Mouse (Mus musculus) cortical plate, adult 2 months (tissue): ENCODE measurements at regions not wholly inside any gene's neighbourhood (a gene's known extent, or its start where the extent isn't known, plus 50 kb on each side); places are given as distances from the start of the nearest gene placed in this dataset.

Experiments used
- H3K27ac ChIP-seq: fragments of 200-500 bp; 2 replicates; pipeline ENCODE4 v1.5.1; 2012; ENCODE audit warnings: low read length, control low read depth, inconsistent platforms; ENCODE audit not compliant: insufficient read depth
- H3K4me1 ChIP-seq: fragments of 200-500 bp; 2 replicates; pipeline ENCODE4 v1.6.1; 2011; ENCODE audit warnings: low read length; ENCODE audit not compliant: control insufficient read depth, insufficient read depth
- H3K4me3 ChIP-seq: fragments of 200-500 bp; 2 replicates; pipeline ENCODE4 v1.5.1; 2011; ENCODE audit warnings: mild to moderate bottlenecking, low read length, control low read depth; ENCODE audit not compliant: insufficient read depth
- CTCF ChIP-seq: fragments of 200-500 bp; IDR thresholded peaks from 2 replicates; pipeline ENCODE4 v1.5.1; 2011; ENCODE audit warnings: mild to moderate bottlenecking, control low read depth, low read length; ENCODE audit not compliant: insufficient read depth; ENCODE audit errors: extremely low read depth
- POLR2A ChIP-seq: fragments of 200-500 bp; IDR thresholded peaks from 2 replicates; pipeline ENCODE4 v1.6.1; 2011; ENCODE audit warnings: mild to moderate bottlenecking, low read length, control low read depth; ENCODE audit not compliant: insufficient read depth; ENCODE audit errors: extremely low read depth

DNA sequence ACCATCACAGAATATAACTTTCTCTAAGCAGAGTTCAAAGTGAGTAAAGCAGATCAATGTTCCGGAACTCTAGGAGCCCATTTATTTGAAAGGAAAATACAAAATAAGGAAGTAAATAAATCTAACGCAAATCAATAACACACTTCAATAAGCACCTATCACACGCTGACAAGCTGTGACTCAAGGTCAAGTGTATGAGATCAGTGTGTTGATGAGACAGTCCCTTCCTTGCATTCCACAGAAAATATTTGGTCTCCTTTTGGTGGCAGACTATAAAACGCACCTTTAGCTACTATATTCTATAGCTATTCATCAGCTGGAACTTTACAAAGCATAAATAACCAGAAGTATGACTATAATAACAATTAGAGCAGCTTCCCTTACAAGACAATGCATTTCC, 286.5 kb downstream of the Rpl36a-ps1 start:
- TF ChIP-seq CTCF, result no peak
- TF ChIP-seq POLR2A, result no peak
- H3K4me3 ChIP-seq, result no peak overlapping the region
- no peaks in the 10 kb centered on the region for H3K4me1 ChIP-seq
- H3K27ac ChIP-seq, result no peak overlapping the region

GRCm38 (mm10) chr14:98703289-98703688, 290.8 kb downstream of the Rpl36a-ps1 start:
- H3K4me3 ChIP-seq, result no peak overlapping the region
- H3K4me1 ChIP-seq, result no peaks in the 10 kb centered on the region
- no peak for TF ChIP-seq POLR2A
- no peak overlapping the region for H3K27ac ChIP-seq

GRCm38 (mm10) chr14:98656533-98656932, 337.6 kb downstream of the Rpl36a-ps1 start:
- TF ChIP-seq POLR2A, result no peak
- no peak for TF ChIP-seq CTCF
- Histone ChIP-seq H3K4me1 (no peaks in the 10 kb centered on the region), H3K4me3 (no peak overlapping the region), H3K27ac (no peak overlapping the region)

DNA sequence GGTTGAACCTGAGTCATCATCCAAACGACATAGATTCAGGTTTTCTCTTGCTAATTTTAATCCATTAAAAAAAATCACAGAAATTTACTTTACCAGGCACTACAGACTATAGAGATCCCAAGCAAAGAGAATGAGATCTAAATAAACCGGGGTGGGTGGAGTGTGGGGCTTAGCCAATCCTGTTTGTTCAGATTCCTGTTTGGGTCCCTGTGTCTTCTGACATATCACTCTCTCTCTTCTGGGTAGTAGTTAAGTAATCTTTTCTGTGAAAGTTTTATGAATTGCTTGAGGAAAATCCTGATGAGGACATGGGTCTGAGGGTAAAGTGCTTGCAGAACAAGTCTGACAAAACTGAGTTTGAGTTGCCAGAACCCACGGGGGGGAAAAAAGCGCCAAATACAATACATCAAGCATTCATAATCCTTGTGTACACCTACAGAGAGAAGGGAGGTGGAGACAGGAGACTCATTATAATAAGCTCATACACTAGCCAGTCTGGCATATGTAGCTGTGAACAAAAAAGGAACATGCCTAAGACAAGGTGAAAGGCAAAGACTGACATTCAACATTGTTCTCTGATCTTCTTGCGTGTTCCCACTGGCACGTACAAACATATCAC, 339.8 kb downstream of the Rpl36a-ps1 start:
- TF ChIP-seq CTCF (no peak), POLR2A (no peak)
- Histone ChIP-seq H3K27ac (no peak overlapping the region), H3K4me3 (no peak overlapping the region), H3K4me1 (no peaks in the 10 kb centered on the region)

DNA sequence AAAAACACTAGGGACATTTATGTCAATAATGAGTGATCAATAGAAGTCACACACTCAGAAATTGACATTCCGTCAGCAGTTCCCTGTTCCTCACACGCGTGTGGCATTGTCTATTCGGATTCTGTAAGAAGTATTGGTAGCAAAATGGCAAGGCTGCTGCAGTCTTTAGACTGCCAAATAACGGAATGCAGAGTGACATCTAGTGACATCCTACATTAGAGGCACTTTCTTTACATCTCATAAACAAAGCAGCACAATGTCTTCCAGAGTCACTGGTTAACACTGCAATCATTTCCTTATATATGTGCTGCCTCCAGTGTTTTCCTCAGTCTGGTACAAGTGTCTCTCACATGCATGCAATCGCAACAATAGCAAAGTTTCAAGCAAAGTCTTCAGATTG, 342.9 kb downstream of the Rpl36a-ps1 start:
- H3K27ac ChIP-seq, result no peak overlapping the region

GRCm38 (mm10) chr14:98650520-98650919, 343.6 kb downstream of the Rpl36a-ps1 start:
- no peak for TF ChIP-seq CTCF
- no peak for TF ChIP-seq POLR2A
- H3K4me3 ChIP-seq, result no peak overlapping the region
- no peaks in the 10 kb centered on the region for H3K4me1 ChIP-seq
- no peak overlapping the region for H3K27ac ChIP-seq

More for the DNA sequence above, 342.9 kb downstream of the Rpl36a-ps1 start:
- no peaks in the 10 kb centered on the region for H3K4me1 ChIP-seq
- no peak overlapping the region for H3K4me3 ChIP-seq
- TF ChIP-seq POLR2A, result no peak
- TF ChIP-seq CTCF, result no peak

GRCm38 (mm10) chr14:98647614-98648013, 346.5 kb downstream of the Rpl36a-ps1 start:
- no peak overlapping the region for H3K4me3 ChIP-seq
- TF ChIP-seq CTCF (no peak), POLR2A (no peak)
- no peak overlapping the region for H3K27ac ChIP-seq
- no peaks in the 10 kb centered on the region for H3K4me1 ChIP-seq

- no peak for TF ChIP-seq CTCF
- TF ChIP-seq POLR2A, result no peak
- H3K4me3 ChIP-seq, result no peak overlapping the region
- H3K27ac ChIP-seq, result no peak overlapping the region
- H3K4me1 ChIP-seq, result no peaks in the 10 kb centered on the region
Measured at GRCm38 (mm10) chr14:98643756-98644155, 350.4 kb downstream of the Rpl36a-ps1 start.

DNA sequence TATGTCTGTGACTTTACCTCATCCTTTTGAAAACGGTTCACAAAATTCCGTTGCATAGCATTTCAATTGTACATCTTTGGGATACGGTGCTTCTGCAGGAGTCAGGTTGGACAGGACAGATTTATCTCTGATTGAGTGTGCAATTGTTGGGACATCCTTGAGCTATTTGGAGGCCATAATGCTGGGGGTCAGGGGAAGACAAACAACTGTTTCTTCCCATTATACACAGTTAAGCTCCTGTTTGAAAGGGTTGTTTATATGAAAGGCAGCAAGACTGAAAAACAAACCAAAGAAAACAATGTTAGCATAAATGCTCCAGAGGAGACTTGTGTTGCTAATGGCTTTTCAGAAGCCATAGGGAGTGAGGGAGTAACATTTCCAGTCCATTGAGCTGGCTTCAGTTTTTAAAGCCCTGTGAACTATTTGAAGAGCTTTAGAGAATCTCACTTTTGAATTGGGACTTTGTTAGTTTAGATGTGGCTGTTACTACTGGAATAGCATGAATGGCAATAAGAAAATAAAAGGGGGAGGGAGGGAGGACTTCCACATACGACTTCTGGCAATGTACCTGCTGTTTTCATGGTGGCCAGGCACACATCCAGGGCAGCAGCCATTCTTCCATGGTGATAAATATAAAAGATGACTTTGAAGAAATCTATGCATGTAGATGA, 351.3 kb downstream of the Rpl36a-ps1 start:
- TF ChIP-seq CTCF (no peak), POLR2A (no peak)
- no peaks in the 10 kb centered on the region for H3K4me1 ChIP-seq
- no peak overlapping the region for H3K4me3 ChIP-seq

DNA sequence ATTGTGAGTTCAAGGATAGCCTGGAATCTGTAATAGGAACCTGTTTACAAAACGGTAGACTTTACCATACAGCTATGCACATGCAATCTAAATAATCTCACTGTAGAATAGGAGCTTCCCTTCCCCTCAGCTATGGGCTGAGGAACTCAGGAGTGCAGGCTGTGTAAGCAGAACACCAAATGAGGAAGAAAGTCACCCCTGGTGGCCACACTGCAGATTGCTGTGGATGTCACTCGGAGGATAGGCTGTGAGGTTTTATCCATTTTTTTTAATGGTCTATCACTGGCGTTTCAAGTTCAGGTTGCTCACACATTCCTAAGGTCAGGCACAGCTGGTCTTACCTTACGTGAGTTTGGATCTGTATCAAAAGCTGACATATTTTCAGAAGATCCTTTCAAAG, 365.1 kb downstream of the Rpl36a-ps1 start:
- Histone ChIP-seq H3K27ac (no peak overlapping the region), H3K4me1 (no peaks in the 10 kb centered on the region), H3K4me3 (no peak overlapping the region)
- 0 out of 2 replicates have a peak, but pooled peaks have one; percentile 4 for TF ChIP-seq CTCF
- TF ChIP-seq POLR2A, result no peak

More for the DNA sequence above, 351.3 kb downstream of the Rpl36a-ps1 start:
- no peak overlapping the region for H3K27ac ChIP-seq
